Mouse (Mus musculus) E14TG2a.4 (cell line): Measurements from ENCODE around the gene Grin3b.

ENCODE experiments used
- H3K27me3 ChIP-seq: 2 replicates; pipeline ENCODE4 v1.6.1; 2014; ENCODE audit warnings: low read length, control low read depth; ENCODE audit not compliant: insufficient read depth
- H3K36me3 ChIP-seq: 2 replicates; pipeline ENCODE4 v1.6.1; 2014; ENCODE audit warnings: low read length, control low read depth; ENCODE audit not compliant: insufficient read depth
- H3K4me1 ChIP-seq: replicated peaks from 2 replicates; pipeline ENCODE4 v1.6.1; 2014; ENCODE audit warnings: low read depth, low read length, control low read depth
- H3K4me3 ChIP-seq: replicated peaks from 2 replicates; pipeline ENCODE4 v1.5.1; 2014; ENCODE audit warnings: mild to moderate bottlenecking, low read length
- H3K9me3 ChIP-seq: 2 replicates; pipeline ENCODE4 v1.6.1; 2014; ENCODE audit warnings: low read length, control low read depth
- CTCF ChIP-seq: conservative IDR thresholded peaks from 2 replicates; pipeline ENCODE4 v1.5.1; 2014; ENCODE audit warnings: low read length
- NANOG ChIP-seq: IDR thresholded peaks from 2 replicates; pipeline ENCODE4 v1.6.1; 2014; ENCODE audit warnings: borderline replicate concordance, low read length, mixed read lengths
- POU5F1 ChIP-seq: IDR thresholded peaks from 2 replicates; pipeline ENCODE4 v1.6.1; 2014; ENCODE audit warnings: low read length, borderline replicate concordance

Grin3b gene

DNA sequence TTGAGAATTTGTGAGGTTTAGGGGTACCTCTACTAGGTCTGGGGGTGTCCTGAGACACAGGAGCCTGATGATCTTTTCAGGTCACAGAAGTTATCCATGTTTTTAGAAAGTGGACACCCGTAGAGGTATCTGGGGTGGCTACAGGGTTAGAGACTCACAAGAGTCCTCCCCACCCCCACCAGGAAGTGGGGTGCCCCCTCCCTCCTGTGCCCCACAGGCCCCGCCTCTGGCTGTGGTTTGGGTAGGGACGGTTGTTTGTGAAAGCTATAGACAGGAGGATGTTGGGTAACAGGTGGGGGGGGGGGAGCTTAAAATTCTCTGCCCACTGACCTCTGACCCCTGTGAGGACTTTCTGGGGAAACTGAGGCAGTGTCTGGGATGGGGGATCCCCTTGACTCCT lies 46.8 kb downstream of the Grin3b start:
- Histone ChIP-seq H3K9me3 (no peaks in the 10 kb centered on the region), H3K4me1 (peaks cover 96% of the 10 kb centered on the region), H3K4me3 (peak overlapping the region; percentile 58), H3K27me3 (peaks cover 31% of the 10 kb centered on the region), H3K36me3 (peaks cover 16% of the 10 kb centered on the region)
- TF ChIP-seq CTCF (no peak), NANOG (no peak), POU5F1 (no peak)

DNA sequence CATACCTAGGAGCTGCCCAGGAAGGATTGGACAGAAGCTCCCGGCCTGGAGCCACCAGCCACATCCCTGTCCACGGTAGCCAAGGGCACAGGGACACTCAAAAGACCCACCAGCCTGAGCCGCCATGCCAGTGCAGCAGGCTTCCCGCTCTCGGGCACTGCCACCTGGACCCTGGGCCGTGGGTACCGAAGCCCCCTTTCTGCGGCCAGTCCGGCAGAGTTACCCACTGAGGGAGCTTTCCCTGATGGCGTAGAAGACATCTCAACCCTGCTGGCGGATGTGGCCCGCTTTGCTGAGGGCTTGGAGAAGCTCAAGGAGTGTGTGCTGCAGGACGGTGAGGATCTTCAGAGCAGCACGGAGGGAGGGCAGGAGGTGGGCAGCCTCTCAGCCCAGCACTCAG lies 47.3 kb downstream of the Grin3b start:
- H3K4me3 ChIP-seq = peak overlapping the region; percentile 58
- TF ChIP-seq CTCF (no peak), POU5F1 (no peak), NANOG (no peak)
- H3K36me3 ChIP-seq = peaks cover 19% of the 10 kb centered on the region

GRCm38 (mm10) chr10:80018739-80019297 lies 48.3 kb downstream of the Grin3b start:
- Histone ChIP-seq H3K4me1 (peaks cover 96% of the 10 kb centered on the region), H3K27me3 (peaks cover 21% of the 10 kb centered on the region), H3K4me3 (peak overlapping the region; percentile 72), H3K36me3 (peaks cover 20% of the 10 kb centered on the region), H3K9me3 (no peaks in the 10 kb centered on the region)
- TF ChIP-seq POU5F1 (no peak), CTCF (no peak), NANOG (no peak)

More for the DNA sequence above, 47.3 kb downstream of the Grin3b start:
- Histone ChIP-seq H3K27me3 (peaks cover 31% of the 10 kb centered on the region), H3K9me3 (no peaks in the 10 kb centered on the region), H3K4me1 (peaks cover 96% of the 10 kb centered on the region)

- Histone ChIP-seq H3K27me3 (peaks cover 13% of the 10 kb centered on the region), H3K4me1 (peaks cover 96% of the 10 kb centered on the region), H3K9me3 (no peaks in the 10 kb centered on the region), H3K4me3 (peak overlapping the region; percentile 72), H3K36me3 (peaks cover 20% of the 10 kb centered on the region)
- TF ChIP-seq POU5F1 (no peak), NANOG (no peak)
These were observed 49.1 kb downstream of the Grin3b start for GRCm38 (mm10) chr10:80019471-80020131.

DNA sequence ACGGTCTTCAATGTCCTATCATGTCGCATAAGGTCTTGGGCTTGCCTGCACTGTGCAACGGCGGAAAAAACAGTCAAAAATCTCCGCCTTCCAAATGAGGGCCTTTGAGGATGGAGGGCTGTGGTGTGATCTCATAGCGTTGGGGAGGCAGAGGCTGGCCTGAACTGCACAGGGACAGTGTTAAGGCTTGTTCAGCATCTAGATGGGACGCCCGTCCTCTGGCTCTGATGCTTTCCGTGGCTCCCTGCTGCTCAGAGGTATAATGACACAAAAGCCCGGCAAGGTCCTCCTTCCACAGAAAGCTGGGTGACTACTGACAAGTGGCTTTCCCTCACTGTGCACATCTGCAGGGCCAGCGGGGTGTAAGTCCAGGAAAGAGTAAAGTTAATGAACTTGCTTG lies 49.7 kb downstream of the Grin3b start:
- Histone ChIP-seq H3K9me3 (no peaks in the 10 kb centered on the region), H3K36me3 (peaks cover 16% of the 10 kb centered on the region), H3K4me1 (peaks cover 96% of the 10 kb centered on the region), H3K4me3 (peak overlapping the region; percentile 72), H3K27me3 (peaks cover 7% of the 10 kb centered on the region)
- TF ChIP-seq NANOG = no peak
- TF ChIP-seq CTCF = no peak
- TF ChIP-seq POU5F1 = no peak

DNA sequence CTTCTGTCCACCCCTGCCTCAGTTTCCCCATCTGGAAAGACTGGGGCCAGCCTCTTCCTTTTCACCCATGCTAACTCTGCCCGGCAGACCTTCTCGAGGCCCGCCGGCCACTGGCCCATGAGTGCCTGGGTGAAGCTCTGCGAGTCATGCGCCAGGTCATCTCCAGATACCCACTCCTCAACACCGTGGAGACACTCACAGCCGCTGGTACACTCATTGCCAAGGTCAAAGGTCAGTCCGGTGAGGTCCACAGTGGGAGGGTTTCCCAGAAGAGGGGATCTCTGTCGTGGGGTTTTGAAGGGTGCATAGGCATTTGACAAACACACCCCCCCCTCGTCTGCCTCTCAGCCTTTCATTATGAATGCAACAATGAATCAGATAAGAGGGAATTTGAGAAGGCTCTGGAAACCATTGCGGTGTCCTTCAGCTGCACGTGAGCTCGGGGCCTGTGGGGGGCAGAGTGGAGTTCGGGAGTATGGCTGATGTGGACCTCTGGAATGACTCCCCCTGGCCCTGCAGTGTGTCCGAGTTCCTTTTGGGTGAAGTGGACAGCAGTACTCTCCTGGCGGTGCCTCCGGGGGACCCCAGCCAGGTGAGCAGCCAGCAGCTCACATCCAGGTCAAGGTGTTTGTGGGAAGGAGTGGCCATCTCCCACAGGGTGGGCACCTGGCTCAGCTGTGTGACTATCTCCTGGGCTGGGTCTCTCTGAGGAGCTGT lies 50.2 kb downstream of the Grin3b start:
- peak; percentile 7; the same call in 1 of the 2 replicates for TF ChIP-seq CTCF
- no peak for TF ChIP-seq POU5F1
- Histone ChIP-seq H3K4me1 (peaks cover 96% of the 10 kb centered on the region), H3K4me3 (peak overlapping the region; percentile 72), H3K9me3 (no peaks in the 10 kb centered on the region), H3K36me3 (peaks cover 11% of the 10 kb centered on the region), H3K27me3 (0 out of 2 replicates have a peak, but pooled peaks cover 3% of the 10 kb centered on the region)

DNA sequence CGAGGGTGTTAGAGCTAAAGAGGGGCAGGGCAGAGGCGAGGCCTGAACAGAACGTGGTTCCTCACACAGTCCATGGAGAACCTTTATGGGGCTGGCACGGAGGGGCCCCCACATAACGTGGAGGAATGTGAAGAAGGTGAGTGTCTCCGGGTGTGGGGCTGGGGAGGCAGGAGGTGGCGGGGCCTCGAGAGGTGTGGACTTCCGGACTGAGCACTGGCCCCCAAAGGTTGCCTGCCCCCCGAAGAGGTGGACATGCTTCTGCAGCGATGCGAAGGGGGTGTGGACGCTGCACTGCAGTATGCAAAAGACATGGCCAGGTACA lies 50.8 kb downstream of the Grin3b start:
- H3K9me3 ChIP-seq = no peaks in the 10 kb centered on the region
- H3K27me3 ChIP-seq = 0 out of 2 replicates have a peak, but pooled peaks cover 3% of the 10 kb centered on the region
- H3K4me1 ChIP-seq = peaks cover 96% of the 10 kb centered on the region
- no peak for TF ChIP-seq CTCF
- no peak for TF ChIP-seq NANOG
- TF ChIP-seq POU5F1 = no peak
- peak overlapping the region; percentile 32; the same call in 1 of the 2 replicates for H3K4me3 ChIP-seq
- H3K36me3 ChIP-seq = peaks cover 12% of the 10 kb centered on the region

- peaks cover 21% of the 10 kb centered on the region for H3K36me3 ChIP-seq
- 0 out of 2 replicates have a peak, but pooled peaks cover 3% of the 10 kb centered on the region for H3K27me3 ChIP-seq
- no peak for TF ChIP-seq NANOG
- TF ChIP-seq CTCF = no peak
- TF ChIP-seq POU5F1 = no peak
- 0 out of 2 replicates have a peak overlapping the region, but pooled peaks have one; percentile 26 for H3K4me3 ChIP-seq
- H3K9me3 ChIP-seq = no peaks in the 10 kb centered on the region
- peaks cover 96% of the 10 kb centered on the region for H3K4me1 ChIP-seq
These were observed 51.6 kb downstream of the Grin3b start for GRCm38 (mm10) chr10:80022164-80022563.
